Mouse (Mus musculus): ENCODE results near the gene Ttll12.

The Ttll12 gene

DNA sequence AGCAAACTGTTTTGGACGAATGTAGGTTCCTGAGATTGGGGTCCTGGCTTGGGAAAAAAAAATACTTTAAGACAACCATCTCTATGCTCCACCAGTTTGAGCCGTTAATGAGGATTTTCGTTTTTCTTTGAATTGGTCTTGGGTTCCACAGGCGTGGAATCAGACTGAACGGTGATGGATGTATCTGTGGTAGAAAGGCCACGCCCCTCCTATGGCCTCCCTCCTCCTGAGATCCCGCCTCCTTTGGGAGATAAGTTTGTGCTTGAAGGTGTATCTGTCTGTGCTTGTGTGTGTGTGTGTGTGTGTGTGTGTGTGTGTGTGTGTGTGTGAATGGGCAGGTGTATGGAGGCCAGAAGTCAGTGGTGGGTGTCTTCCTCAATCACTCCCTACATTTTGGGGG lies 62.4 kb downstream of the Ttll12 start:
- in situ Hi-C loops (cut with MboI; ENCODE audit: unreplicated experiment in 2 of 2), result loop anchor here in 1 of 2 experiments (25.0 kb wide), 2 partner anchors 205 to 530 kb away; partner anchors contain the start of genes Efcab6 and Scube1

- in situ Hi-C loops (cut with MboI; ENCODE audit: unreplicated experiment in 2 of 2), result loop anchor here in 1 of 2 experiments (25.0 kb wide), 2 partner anchors 205 to 530 kb away; partner anchors contain the start of genes Efcab6 and Scube1
These were observed 62.9 kb downstream of the Ttll12 start for GRCm38 (mm10) chr15:83531961-83532469.

DNA sequence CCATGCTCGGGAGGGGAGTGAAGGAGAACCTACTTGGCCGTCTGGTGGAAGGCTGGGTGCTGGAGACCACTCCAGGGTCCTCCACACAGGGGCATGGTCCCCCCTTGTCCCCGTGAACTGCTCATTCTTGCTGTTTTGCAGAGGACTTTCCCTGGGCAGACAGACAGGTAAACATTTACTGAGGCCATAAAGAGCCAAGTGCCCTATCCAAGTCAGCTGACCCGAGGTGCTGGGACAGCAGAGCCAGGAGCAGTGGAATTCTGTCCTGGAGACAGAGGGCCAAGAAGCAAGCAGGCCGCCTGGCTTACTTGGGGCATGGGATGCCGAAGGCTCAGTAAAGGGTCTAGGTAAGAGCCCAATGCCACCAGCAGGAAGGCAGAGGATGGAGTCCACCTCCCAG lies 64.3 kb downstream of the Ttll12 start:
- in situ Hi-C loops (cut with MboI; ENCODE audit: unreplicated experiment in 2 of 2), result loop anchor here in 1 of 2 experiments (25.0 kb wide), 2 partner anchors 207 to 532 kb away; partner anchors contain the start of genes Efcab6 and Scube1

DNA sequence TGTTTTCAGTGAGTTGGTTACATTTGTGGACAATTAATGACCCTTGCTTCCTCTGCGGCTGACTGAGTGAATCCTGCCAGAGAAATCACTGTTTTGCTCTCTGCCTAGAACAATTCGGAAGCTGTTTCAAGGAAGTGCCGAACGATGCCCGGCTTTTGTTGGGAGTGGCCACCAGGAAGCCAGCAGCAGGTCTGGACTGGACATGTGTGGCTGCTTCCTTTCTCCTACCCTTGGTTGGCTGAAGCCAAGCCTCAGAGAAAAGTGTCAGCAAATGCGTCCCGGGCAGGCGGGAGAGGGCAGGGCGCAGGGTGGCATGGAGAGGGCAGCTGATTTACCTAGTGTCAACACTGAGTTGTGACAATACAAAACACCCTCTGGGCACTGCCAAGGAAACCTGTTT lies 64.7 kb downstream of the Ttll12 start:
- in situ Hi-C loops (cut with MboI; ENCODE audit: unreplicated experiment in 2 of 2), result loop anchor here in 1 of 2 experiments (25.0 kb wide), 2 partner anchors 207 to 532 kb away; partner anchors contain the start of genes Efcab6 and Scube1

DNA sequence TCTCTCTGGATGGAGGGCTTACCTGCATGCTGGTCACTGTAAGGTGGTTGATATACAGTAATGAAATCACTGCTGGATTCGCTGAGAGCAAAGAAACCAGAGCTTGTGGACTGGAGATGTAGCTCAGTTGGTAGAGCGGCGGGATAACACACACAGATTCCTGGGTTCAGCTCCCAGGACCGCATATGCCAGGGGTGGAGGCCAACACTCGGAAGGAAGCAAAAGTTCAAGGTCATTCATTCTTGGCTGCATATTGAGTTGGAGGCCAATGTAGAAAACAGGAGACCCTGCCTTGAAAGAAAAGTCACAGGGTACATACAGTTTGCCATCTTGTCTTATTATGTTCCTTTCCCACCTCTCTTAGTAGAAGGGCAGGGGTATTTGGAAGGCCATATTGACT lies 65.2 kb downstream of the Ttll12 start:
- in situ Hi-C loops (cut with MboI; ENCODE audit: unreplicated experiment in 2 of 2), result loop anchor here in 1 of 2 experiments (25.0 kb wide), 2 partner anchors 208 to 533 kb away; partner anchors contain the start of genes Efcab6 and Scube1

- in situ Hi-C loops (cut with MboI; ENCODE audit: unreplicated experiment in 2 of 2), result loop anchor here in 1 of 2 experiments (25.0 kb wide), 2 partner anchors 208 to 533 kb away; partner anchors contain the start of genes Efcab6 and Scube1
These were observed 66.1 kb downstream of the Ttll12 start for GRCm38 (mm10) chr15:83528892-83529291.

DNA sequence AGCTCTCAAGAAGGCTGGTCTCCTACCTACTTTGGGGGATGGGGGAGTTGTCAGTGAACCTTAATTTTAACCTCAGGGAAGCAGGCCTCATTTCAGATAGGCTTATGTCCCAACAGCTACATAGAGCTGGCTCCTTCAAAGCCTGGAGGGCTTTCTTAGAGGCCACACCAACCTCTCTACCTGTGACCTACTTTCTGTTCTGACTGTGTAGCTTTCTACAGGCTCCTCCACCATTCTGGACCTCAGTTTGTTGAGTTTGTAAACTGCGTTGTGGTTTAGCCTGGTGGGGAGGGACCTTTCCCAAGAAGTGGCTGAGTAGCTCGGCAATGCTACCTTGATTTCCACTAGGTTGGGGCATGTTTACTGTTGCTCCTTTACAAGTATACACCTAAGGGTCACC lies 67.2 kb downstream of the Ttll12 start:
- in situ Hi-C loops (cut with MboI; ENCODE audit: unreplicated experiment in 2 of 2), result loop anchor here in 1 of 2 experiments (25.0 kb wide), 2 partner anchors 210 to 535 kb away; partner anchors contain the start of genes Efcab6 and Scube1

- in situ Hi-C loops (cut with MboI; ENCODE audit: unreplicated experiment in 2 of 2), result loop anchor here in 1 of 2 experiments (25.0 kb wide), 2 partner anchors 210 to 535 kb away; partner anchors contain the start of genes Efcab6 and Scube1
These were observed 67.9 kb downstream of the Ttll12 start for GRCm38 (mm10) chr15:83527092-83527437.

GRCm38 (mm10) chr15:83526424-83527091 lies 68.4 kb downstream of the Ttll12 start, which contains the start of gene Bik:
Gene Bik, plus strand, starts transcription at chr15:83526862.
- in situ Hi-C loops (cut with MboI; ENCODE audit: unreplicated experiment in 2 of 2), result loop anchor here in 1 of 2 experiments (25.0 kb wide), 2 partner anchors 211 to 536 kb away; partner anchors contain the start of genes Efcab6 and Scube1

All from v-Abl transformed pro-B cells (cell line).